Mouse (Mus musculus): Measurements from ENCODE around the gene Dnaaf2.

Dnaaf2 gene

DNA sequence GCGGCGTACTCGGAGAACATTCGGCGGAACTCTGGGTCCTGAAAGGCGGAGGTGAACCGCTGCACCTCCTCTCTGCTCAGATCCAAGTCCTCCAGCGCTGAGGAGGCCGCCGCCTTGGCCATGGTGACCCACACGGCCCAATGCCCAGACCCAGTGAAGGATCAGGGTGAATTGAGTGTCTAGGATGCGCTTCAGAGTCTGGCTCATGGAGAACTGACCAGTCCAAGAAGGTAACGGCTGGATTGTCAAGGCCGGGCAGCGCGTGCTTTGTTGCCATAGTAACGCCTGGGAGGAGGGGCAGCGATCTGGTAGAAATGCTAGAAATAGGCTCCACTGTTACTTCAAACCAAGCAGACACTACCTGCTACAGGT is at the start of gene Dnaaf2:
Gene Dnaaf2, minus strand, starts transcription at position 266 of the 372 bp plus-strand sequence.
- DNase-seq (ENCODE audit: low read depth, low spot score), result no peak

DNA sequence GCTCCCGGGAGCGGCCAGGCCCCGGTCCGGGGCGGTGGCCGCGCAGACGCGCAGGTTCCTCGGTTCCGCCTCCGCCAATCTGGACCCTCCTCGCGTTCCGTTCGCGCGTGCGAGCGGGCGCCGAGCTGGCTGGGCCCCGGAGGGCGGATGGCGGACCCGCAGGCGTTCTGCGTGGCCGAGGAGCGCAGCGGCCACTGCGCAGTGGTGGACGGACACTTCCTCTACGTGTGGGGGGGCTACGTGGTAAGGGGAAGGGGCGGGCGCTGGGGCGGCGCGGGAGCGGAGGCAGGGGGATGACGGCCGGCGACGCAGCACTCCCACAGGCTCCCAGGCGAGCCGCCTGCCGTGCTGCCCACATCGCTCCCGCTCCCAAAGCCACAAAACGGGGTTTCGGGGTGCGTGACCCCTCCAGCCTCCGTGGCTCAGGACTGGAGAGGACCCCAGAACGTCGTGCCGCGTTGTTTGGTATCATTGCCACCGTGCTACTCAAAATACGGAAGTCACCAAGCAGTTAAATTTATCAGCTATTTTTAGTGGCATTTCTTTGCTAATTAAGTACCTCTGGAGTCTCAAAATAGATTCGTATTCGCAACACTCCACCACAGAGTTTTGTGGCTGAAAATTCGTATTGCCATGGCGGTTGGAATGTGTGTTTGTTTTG is 43.7 kb upstream of the Dnaaf2 start:
- DNase-seq (ENCODE audit: low read depth, low spot score), result peak; percentile 50

DNA sequence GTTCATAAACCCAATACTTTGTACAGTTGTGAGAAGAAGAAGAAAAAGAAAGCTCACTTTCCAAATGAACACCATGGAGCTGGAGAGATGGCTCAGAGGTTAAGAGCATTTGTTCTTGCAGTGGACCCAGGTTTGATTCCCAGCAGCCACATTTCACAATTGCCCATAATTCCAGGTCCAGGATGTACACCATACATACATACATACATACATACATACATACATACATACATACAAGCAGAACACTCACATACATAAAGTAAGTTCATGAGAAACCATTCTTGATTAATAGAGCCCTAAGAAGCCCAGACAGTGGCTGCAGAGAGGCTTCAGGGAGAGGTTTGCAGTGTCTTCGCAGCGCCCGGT is 43.2 kb upstream of the Dnaaf2 start:
- no peak for DNase-seq (ENCODE audit: low read depth, low spot score)

DNA sequence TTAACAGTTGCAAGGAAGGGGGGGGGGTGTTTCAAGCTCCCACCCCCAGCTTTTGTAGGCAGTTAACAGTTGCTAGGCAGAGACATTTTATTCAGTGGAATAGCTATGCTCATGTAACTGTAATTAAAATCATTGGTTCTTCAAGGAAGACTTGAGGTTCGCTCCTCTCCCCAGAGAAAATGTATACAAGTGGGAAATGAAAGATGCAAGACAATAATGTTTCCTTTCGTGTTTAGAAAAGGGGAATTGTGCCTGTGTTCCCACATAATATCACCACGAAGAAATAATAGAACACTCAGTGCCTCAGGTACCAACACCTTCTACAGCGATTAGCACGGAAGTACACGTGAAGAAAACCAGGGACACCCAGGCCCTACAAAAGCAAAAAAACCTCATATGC is 42.6 kb upstream of the Dnaaf2 start, which contains the start of gene Klhdc1:
Gene Klhdc1, plus strand, starts transcription at position 301 of the 400 bp plus-strand sequence.
- DNase-seq (ENCODE audit: low read depth, low spot score), result peak; percentile 6

- DNase-seq (ENCODE audit: low read depth, low spot score), result no peak
Observed at GRCm38 (mm10) chr12:69238284-69238683, 40.1 kb upstream of the Dnaaf2 start.

GRCm38 (mm10) chr12:69235782-69236181 is 37.6 kb upstream of the Dnaaf2 start:
- no peak for DNase-seq (ENCODE audit: low read depth, low spot score)

DNA sequence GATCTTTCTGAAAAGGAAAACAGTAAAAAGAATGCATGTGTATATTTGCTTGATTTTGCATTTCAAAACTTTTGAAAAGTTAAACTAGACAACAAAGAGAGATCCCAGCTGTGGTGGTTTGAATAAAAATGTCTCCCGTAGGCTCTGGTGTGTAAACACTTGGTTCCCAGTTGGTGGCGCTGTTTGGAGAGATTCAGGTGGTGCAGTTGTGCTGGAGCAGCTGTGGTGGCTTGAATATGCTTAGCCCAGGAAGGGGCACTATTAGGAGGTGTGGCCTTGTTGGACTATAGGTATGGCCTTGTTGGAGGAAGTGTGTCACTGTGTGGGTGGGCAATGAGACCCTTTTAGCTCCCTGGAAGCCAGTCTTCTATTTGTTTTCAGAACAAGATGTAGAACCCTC is 31.0 kb upstream of the Dnaaf2 start:
- no peak for DNase-seq (ENCODE audit: low read depth, low spot score)

DNA sequence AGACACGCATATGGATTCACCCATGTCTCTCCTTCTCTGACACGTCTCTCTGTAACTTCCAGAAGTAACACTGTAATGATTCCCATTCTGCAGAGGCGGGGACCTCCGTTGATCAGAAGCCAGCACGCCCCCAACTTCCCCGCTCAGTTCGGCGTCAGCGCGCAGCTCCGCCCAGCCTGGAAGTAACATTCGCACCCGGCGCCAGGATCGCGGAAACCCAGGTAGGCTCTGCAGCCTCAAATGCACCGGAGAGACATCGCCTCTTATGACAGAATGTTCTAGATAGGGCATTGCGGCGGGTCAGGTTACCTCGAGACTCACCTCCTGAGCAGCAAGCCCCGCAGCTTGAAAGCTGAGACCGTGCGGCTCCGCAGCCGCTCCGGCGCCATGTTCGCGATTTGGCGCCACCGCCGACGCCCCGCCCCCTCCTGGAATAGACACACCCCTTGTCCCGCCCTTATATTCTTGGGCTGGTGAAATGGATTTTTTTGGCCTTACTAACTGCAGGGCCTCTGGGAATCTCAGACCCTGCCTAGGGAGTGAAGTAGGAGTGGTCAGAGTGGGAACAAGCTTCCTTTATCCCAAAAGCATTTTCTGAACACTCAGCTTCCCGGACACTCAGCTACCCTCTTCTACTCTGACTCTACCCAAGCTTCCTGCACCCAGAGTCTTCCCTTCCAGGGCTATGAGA is 29.7 kb upstream of the Dnaaf2 start, which contains the start of gene Pole2:
Gene Pole2, minus strand, starts transcription at position 420 of the 691 bp plus-strand sequence.
- peak; percentile 49 for DNase-seq (ENCODE audit: low read depth, low spot score)

DNA sequence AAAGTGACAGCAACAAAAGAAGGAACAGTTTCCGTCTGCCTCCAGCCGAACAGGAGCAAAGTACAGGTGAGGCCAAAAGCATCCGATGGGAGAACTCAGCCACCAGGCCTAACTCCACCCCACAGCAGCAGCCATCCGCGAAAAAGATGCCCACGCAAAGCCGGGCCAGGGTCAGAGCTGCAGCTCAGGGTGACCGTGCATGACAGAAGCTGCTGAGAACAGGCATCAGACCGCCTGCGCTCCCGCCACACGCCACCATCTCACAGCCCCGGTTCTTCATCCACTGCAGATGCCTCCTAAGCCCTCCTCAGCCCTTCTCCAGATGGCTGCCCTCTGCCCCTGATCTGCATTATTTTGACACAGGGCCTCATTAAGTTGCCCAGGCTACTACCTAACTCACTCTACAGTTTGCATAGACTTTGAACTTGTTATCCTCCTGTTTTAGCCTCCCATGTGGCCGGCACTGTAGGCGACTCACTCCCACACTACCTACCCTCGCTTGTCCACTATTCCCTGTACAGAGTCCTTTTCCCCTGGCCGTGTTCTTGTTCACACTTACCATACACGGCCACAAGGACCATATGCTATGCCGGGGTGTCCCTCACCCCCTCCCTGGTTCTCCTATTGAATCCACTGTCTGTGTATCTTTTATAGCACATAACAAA is 22.5 kb upstream of the Dnaaf2 start:
- no peak for DNase-seq (ENCODE audit: low read depth, low spot score)

DNA sequence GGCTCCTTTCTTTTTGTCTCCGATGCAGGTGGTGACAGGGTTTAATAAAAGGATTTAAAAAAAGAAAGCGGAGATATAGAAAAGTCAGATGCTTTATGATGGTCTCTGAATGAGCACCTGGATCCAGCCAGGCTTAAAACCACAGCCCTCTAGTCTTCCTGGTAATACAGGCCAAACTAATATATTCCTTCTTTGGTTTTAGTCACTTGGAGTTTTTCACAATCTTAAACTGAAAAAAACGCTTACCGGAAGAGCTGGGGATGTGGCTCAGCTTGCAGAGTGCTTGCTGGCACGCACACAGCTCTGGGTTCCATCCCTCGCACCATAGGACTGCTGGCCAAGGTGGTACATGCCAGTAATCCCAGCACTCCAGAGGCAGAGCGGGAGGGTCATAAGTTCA is 18.4 kb upstream of the Dnaaf2 start:
- no peak for DNase-seq (ENCODE audit: low read depth, low spot score)

DNA sequence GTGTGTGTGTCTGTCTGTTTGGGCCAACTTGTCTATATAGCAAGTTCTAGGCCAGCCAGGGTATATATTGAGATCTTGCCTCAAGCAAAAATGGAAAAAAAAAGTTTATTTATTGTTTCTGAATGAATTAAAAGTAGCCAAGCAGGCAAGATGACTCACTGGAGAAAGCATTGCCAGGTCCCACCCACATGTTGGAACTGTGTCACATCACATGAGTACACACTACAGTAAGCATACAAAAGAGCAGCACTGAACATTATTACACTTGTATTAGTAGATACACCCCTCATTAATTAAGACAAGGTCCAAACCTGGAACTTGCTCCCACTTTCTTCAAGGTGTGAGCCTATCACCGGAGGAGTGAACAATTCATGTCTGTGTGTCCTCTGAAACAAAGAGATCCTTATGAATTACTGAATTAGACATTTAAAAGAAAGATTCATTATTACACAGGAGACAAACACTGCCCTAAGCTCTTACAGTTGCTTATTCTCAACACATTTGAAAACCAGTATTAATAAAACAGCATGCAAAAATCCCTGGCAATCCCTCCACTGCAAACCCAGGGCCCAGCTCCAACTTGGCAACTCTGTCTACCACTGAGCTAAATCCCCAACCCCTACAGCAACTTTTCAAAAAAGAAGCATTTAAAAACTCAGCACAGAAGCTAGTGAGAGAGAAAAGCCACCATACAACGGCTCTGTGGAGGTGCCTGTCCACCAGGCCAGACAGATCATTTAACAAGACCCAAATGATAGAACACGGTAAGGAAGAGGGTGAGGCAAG is 17.0 kb upstream of the Dnaaf2 start:
- no peak for DNase-seq (ENCODE audit: low read depth, low spot score)

- no peak for DNase-seq (ENCODE audit: low read depth, low spot score)
Observed at GRCm38 (mm10) chr12:69214393-69214792, 16.2 kb upstream of the Dnaaf2 start.

DNA sequence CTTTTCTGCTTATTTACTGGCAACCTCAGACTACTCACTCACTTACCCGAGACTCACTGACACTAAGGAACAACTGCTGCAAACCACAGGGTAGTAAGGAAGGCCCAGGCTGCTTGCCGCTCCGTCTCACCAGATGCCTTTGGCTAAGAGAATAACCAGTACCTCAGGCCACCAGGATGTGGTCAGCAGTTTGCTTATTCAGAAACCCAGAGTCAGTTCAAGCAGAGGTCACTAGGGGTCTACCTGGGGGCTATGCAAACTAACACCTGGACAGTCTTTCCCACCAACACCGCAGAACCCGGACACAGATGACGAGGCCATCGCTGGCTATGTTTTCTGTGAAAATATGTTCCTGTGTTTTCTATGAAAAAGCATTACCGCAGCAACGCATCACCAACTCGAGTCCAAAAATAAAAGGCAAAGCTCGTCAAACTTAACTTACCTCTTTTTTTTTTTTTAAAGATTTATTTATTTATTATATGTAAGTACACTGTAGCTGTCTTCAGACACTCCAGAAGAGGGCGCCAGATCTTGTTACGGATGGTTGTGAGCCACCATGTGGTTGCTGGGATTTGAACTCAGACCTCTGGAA is 15.1 kb upstream of the Dnaaf2 start:
- no peak for DNase-seq (ENCODE audit: low read depth, low spot score)

- no peak for DNase-seq (ENCODE audit: low read depth, low spot score)
Observed at GRCm38 (mm10) chr12:69211057-69211456, 12.8 kb upstream of the Dnaaf2 start.

DNA sequence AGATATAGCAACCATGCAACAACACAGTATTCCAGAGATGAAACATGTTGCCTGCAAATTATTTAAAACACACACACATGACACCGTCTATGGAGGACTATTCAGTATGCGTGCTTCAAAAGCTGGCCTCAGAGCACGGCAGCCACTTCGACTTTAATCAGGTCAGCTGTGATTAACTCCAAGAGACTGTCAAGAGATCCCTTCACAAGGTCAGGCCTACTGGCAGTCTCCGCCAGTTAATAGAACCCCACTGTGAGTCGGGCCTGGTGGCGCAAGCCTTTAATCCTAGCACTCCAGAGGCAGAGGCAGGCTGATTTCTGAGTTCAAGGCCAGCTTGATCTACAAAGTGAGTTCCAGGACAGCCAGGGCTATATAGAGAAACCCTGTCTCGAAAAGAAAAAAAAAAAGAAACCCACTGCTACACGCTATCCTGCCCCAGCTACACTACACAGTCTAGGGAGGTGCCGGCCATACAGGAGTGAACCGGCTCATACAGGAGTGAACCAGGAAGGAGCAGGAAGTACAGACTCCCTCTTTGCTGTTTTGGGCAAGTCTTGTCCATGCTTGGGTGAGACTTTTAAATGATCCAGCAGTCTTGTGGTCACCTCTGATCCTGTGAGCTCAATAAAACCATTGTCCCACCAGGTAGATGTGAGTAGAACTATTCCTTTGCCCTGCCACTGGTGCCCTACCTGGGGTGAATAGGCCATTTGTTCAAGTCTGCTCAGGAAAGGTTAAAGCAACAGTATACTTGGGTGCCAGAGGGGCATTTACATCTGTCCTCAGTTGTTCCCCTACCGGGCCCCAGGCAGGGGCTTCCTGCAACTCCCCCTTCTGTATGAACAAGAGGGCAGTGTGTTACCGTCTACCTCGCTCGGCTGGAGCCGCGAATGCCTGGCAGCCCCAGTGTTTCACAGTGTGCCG is 12.1 kb upstream of the Dnaaf2 start:
- no peak for DNase-seq (ENCODE audit: low read depth, low spot score)

GRCm38 (mm10) chr12:69208520-69208919 is 10.3 kb upstream of the Dnaaf2 start:
- no peak for DNase-seq (ENCODE audit: low read depth, low spot score)

DNA sequence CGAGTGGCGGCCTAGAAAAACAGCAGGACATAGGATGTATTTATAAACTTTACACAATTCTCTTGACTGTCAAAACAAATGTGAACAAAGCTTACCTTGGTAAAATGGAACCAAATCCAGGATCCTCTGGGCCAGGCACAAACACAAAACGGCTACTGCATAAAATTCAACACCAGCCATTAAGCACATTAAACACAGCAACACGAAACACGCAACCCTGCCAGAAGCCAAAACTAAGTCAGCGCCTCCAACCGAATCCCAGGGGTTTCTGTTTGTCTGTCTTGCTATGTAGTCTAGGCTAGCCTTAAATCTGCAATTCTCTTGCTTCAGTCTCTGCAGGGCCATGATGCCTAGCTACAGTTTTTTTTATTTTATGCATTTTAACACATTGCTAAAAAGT is 9.7 kb upstream of the Dnaaf2 start:
- no peak for DNase-seq (ENCODE audit: low read depth, low spot score)

GRCm38 (mm10) chr12:69207396-69207795 is 9.2 kb upstream of the Dnaaf2 start:
- DNase-seq (ENCODE audit: low read depth, low spot score), result no peak

DNA sequence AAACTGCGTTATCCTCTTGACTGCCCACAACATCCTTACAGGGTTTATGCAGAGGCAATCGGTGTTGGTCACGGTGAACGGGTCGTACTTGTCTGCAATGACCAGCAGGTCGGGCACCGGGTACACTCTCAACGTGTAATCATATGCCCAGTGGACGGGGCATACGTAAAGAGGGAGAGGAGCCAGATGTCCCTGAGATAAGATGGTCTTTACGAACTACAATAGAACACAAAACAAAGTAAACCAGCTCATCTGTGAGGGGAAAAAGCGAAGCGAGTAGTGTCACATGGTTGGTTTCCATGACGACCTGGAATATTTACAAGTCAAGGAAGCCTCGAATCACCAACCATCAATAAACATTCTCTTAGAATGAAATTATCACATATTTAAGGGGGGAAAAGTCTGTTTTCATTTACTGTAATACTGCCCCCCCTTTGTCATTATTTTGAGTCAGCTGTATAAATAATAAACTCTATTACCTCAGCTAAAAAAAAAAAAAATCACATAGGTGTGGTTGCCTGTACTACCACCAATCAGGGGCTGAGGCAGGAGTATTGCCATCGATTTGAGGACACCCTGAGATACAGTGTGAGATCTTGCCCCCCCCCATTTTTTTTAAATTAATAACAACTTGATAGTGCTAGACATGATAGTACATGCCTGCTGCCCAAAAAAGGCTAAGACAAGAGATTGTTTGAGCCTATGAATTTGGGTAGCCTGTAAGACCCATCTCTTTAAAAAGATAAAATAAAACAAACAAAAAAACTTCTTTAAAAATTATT is 6.0 kb upstream of the Dnaaf2 start, which contains the start of gene Gm49384:
Gene Gm49384, minus strand, starts transcription at position 216 of the 782 bp plus-strand sequence.
- no peak for DNase-seq (ENCODE audit: low read depth, low spot score)

GRCm38 (mm10) chr12:69198985-69199384 is 756 bp upstream of the Dnaaf2 start:
- DNase-seq (ENCODE audit: low read depth, low spot score), result no peak
